ENCODE assay signal across 15 mouse cellular contexts in the genomic region with DNA sequence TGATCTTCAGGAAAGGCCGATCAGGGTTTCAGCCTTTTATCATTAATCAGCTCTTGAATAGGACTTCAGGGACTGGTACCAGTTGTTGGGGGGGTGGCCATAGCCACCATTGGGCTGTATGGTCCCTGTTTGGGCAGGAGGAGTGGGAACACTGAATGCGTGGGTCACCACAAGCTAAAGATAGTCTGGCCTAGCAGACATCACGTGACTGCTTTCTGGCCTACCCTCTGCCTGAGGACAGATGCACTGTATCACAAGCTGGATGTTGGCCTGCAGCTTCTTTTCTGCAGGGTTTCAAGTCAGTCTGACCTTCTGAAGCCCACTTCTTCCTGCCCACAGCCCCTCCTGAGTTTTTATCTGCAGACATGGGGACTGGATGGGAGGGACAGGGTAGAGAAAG. TPM values are rescaled to one million over a fixed set of nuclear protein-coding genes. Genes with fewer than 3 reads are reported as not detected.
DNase-seq lines count a peak whose midpoint lies in the region; ATAC-seq and TF ChIP-seq lines count a peak whose summit lies in the region.
"Had no signal": no experiment of that assay in that cellular context is flagged by ENCODE, and none has a peak within 500 bp of the region (broad histone marks: within the 10 kb centered on the region; RNA-seq: fewer than 3 reads in every experiment).

No protein-coding gene starts in this region.

- H3K36me3 ChIP-seq in megakaryocyte, embryonic 14.5 days (replicated peaks; ENCODE audit: low read length) = peaks cover 2% of the 10 kb centered on the region
- no peaks in the 10 kb centered on the region for H3K36me3 ChIP-seq in heart, postnatal 0 days (replicated peaks; ENCODE audit: control insufficient read depth, insufficient read depth, low read length)
- H3K36me3 ChIP-seq in liver, embryonic 16.5 days (ENCODE audit: control insufficient read depth, insufficient read depth) = no peaks in the 10 kb centered on the region
- H3K36me3 ChIP-seq: limb, embryonic 12.5 days; midbrain, embryonic 12.5 days had no signal

- WGBS in heart, postnatal 0 days = 20% methylated on average over 3 of the region's 3 CpGs
- 37% methylated on average over 3 of the region's 3 CpGs for WGBS in liver, embryonic 16.5 days (ENCODE audit: insufficient replicate concordance)

- H3K4me2 ChIP-seq in heart, postnatal 0 days (ENCODE audit: low read depth, low read length) = no peak overlapping the region
- no peak overlapping the region for H3K4me2 ChIP-seq in liver, embryonic 16.5 days (ENCODE audit: low read depth, low read length)
- H3K4me2 ChIP-seq: limb, embryonic 12.5 days; midbrain, embryonic 12.5 days had no signal

- peak overlapping the region; percentile 83 for H3K4me3 ChIP-seq in megakaryocyte, embryonic 14.5 days (replicated peaks)
- H3K4me3 ChIP-seq in heart, postnatal 0 days (ENCODE audit: low read depth, low read length) = no peak overlapping the region
- no peak overlapping the region for H3K4me3 ChIP-seq in liver, embryonic 16.5 days (ENCODE audit: low read depth, low read length)
- H3K4me3 ChIP-seq: limb, embryonic 12.5 days; midbrain, embryonic 12.5 days had no signal

- peak; percentile 97 for DNase-seq in heart, adult 11 months
- peak; percentile 60 for DNase-seq in heart, postnatal 0 days (ENCODE audit: low spot score)
- DNase-seq in cerebellum, postnatal 14 days = no peak
- DNase-seq in spleen, adult 18-20 months = no peak
- DNase-seq: cerebellum, adult 11-12 months; thymus, postnatal 25 days had no signal

- peaks cover 87% of the 10 kb centered on the region for H3K4me1 ChIP-seq in megakaryocyte, embryonic 14.5 days
- H3K4me1 ChIP-seq in heart, postnatal 0 days (ENCODE audit: control insufficient read depth, insufficient read depth) = peaks cover 25% of the 10 kb centered on the region
- peaks cover 45% of the 10 kb centered on the region for H3K4me1 ChIP-seq in liver, embryonic 16.5 days (ENCODE audit: control insufficient read depth, low read depth, low read length)

- no peak for TF ChIP-seq EP300 in heart, postnatal 0 days (IDR thresholded peaks at IDR 0.05; ENCODE audit: low read depth)

- no peak for TF ChIP-seq CTCF in heart, postnatal 0 days (IDR thresholded peaks at IDR 0.05; ENCODE audit: low read depth)

- H3K9ac ChIP-seq in heart, postnatal 0 days (replicated peaks; ENCODE audit: low read depth, low read length) = no peak overlapping the region
- no peak overlapping the region for H3K9ac ChIP-seq in liver, embryonic 16.5 days (ENCODE audit: low read depth, low read length)
- H3K9ac ChIP-seq: limb, embryonic 12.5 days; midbrain, embryonic 12.5 days had no signal

- H3K27ac ChIP-seq in heart, postnatal 0 days (ENCODE audit: low read depth) = peak overlapping the region; percentile 50
- H3K27ac ChIP-seq in liver, embryonic 16.5 days (ENCODE audit: low read length) = no peak overlapping the region
- H3K27ac ChIP-seq: limb, embryonic 12.5 days; midbrain, embryonic 12.5 days had no signal

- ATAC-seq in megakaryocyte, adult 5-6 weeks (ENCODE audit: poor library complexity, severe bottlenecking) = no peak
- peak; percentile 93 for ATAC-seq in heart, postnatal 0 days (ENCODE audit: insufficient read depth, low read depth)
- peak; percentile 53; the same call in 1 of the 2 replicates for ATAC-seq in liver, embryonic 16.5 days (ENCODE audit: low read depth)

- H3K27me3 ChIP-seq in megakaryocyte, embryonic 14.5 days (replicated peaks) = no peaks in the 10 kb centered on the region
- no peaks in the 10 kb centered on the region for H3K27me3 ChIP-seq in heart, postnatal 0 days (ENCODE audit: control insufficient read depth, insufficient read depth, low read length)
- no peaks in the 10 kb centered on the region for H3K27me3 ChIP-seq in liver, embryonic 16.5 days (ENCODE audit: control insufficient read depth, insufficient read depth, low read depth, low read length)
- H3K27me3 ChIP-seq: limb, embryonic 12.5 days; midbrain, embryonic 12.5 days had no signal

- H3K9me3 ChIP-seq in megakaryocyte, embryonic 14.5 days = no peaks in the 10 kb centered on the region
- H3K9me3 ChIP-seq in heart, postnatal 0 days (replicated peaks; ENCODE audit: control insufficient read depth, low read length) = no peaks in the 10 kb centered on the region
- H3K9me3 ChIP-seq in liver, embryonic 16.5 days (replicated peaks; ENCODE audit: control insufficient read depth, low read length) = no peaks in the 10 kb centered on the region
- H3K9me3 ChIP-seq: G1E; limb, embryonic 12.5 days; midbrain, embryonic 12.5 days had no signal

RNA-seq across cellular contexts. Expression of gene Larp1, which starts 24.8 kb away (rescaled TPM):
- polyA plus RNA-seq in megakaryocyte, embryonic 14.5 days (2012; ENCODE audit: insufficient read depth, low replicate concordance) = 25.9 and 62.2 TPM in 2 replicates
- 62.3 and 65.1 TPM in 2 replicates for total RNA-seq in megakaryocyte, adult 5-6 weeks (2015)
- total RNA-seq in megakaryocyte, adult 5-6 weeks (2017) = 29.8 and 38.1 TPM in 2 replicates
- 18.2 and 21.8 TPM in 2 replicates for total RNA-seq in heart, postnatal 0 days (2014; rRNA removed; ENCODE audit: low replicate concordance)
- polyA plus RNA-seq in heart, postnatal 0 days (2015; fragmentation: Nextera tagmentation; extraction: Ambion mirVana) = 6.7 and 8.3 TPM in 2 replicates
- 14.2 and 14.9 TPM in 2 replicates for polyA plus RNA-seq in liver, embryonic 16.5 days (2015; fragmentation: Nextera tagmentation; extraction: Ambion mirVana)

RNA-seq across cellular contexts. Expression of gene Gm12248, which starts 59.3 kb away (rescaled TPM):
- not detected in 2 replicates for polyA plus RNA-seq in megakaryocyte, embryonic 14.5 days (2012; ENCODE audit: insufficient read depth, low replicate concordance)
- total RNA-seq in megakaryocyte, adult 5-6 weeks (2015) = not detected in 2 replicates
- total RNA-seq in megakaryocyte, adult 5-6 weeks (2017) = not detected in 2 replicates
- total RNA-seq in heart, postnatal 0 days (2014; rRNA removed; ENCODE audit: low replicate concordance) = not detected in 2 replicates
- not detected in 2 replicates for polyA plus RNA-seq in heart, postnatal 0 days (2015; fragmentation: Nextera tagmentation; extraction: Ambion mirVana)
- polyA plus RNA-seq in liver, embryonic 16.5 days (2015; fragmentation: Nextera tagmentation; extraction: Ambion mirVana) = not detected in 2 replicates
- polyA plus RNA-seq: embryonic facial prominence, embryonic 14.5 days; intestine, embryonic 14.5 days; limb, embryonic 12.5 days; midbrain, embryonic 12.5 days; neural tube, embryonic 14.5 days had no signal

Comparison
In these comparisons a context has a peak if more than half of its experiments do, and no peak if none do; other contexts are left out.
1. DNase-seq: peak in heart, adult 11 months (single experiment) and heart, postnatal 0 days (single experiment); none in cerebellum, postnatal 14 days (0 of 2) and spleen, adult 18-20 months (0 of 2).